Mouse (Mus musculus) left cerebral cortex, adult 2 months (tissue): ENCODE measurements around the gene Tex2. TPM values are rescaled to one million over a fixed set of nuclear protein-coding genes. Genes with fewer than 3 reads are reported as not detected.
"Not testable (repeated sequence)": the region's sequence is repeated elsewhere in the genome, so short reads cannot be mapped to it uniquely, and the experiment has no call there.

Experiments
- DNase-seq, 2 experiments: peaks; one replicate each; pipeline ENCODE4 v3.0.0; 2021 to 2022; ENCODE audit warnings: low spot score in 2 of 2, mixed read lengths in 1 of 2; ENCODE audit errors: extremely low spot score in 1 of 2
- H3K27ac ChIP-seq: fragments of 200-600 bp; 2 replicates; pipeline ENCODE4 v1.8.1; 2022
- H3K4me3 ChIP-seq: fragments of 200-600 bp; 2 replicates; pipeline ENCODE4 v1.8.1; 2022
- CTCF ChIP-seq: fragments of 200-600 bp; IDR thresholded peaks from 2 replicates; pipeline ENCODE4 v1.8.1; 2022; ENCODE audit warnings: antibody characterized with exemption, mild to moderate bottlenecking, moderate library complexity
- intact Hi-C: fragments of 180-260 bp; cut with DNase I; formaldehyde crosslinking; loops from one replicate; pipeline ENCODE4 v1.15.1; 2025
- total RNA-seq, 2 experiments: library from RNA; stranded (reverse); gene quantifications; 2 replicates each; pipeline ENCODE4 v1.2.3; 2021

Tex2 gene
- total RNA-seq, 2 experiments from 2014 or later = 114 to 118 TPM

GRCm38 (mm10) chr11:106640059-106640458 lies 26.8 kb upstream of the Tex2 start:
- intact Hi-C loops = no loop called here
- no peak overlapping the region for H3K27ac ChIP-seq
- no peak for TF ChIP-seq CTCF
- DNase-seq = no peak
- H3K4me3 ChIP-seq = no peak overlapping the region

GRCm38 (mm10) chr11:106639356-106639692 lies 26.1 kb upstream of the Tex2 start:
- intact Hi-C loops = no loop called here

GRCm38 (mm10) chr11:106638551-106639355 lies 25.5 kb upstream of the Tex2 start:
- intact Hi-C loops = no loop called here
- no peak overlapping the region for H3K27ac ChIP-seq
- no peak for TF ChIP-seq CTCF
- H3K4me3 ChIP-seq = no peak overlapping the region
- no peak for DNase-seq

More at GRCm38 (mm10) chr11:106639356-106639692, 26.1 kb upstream of the Tex2 start:
- no peak overlapping the region for H3K4me3 ChIP-seq
- no peak overlapping the region for H3K27ac ChIP-seq
- DNase-seq = no peak
- no peak for TF ChIP-seq CTCF

GRCm38 (mm10) chr11:106637754-106638153 lies 24.5 kb upstream of the Tex2 start:
- intact Hi-C loops = no loop called here
- no peak overlapping the region for H3K4me3 ChIP-seq

GRCm38 (mm10) chr11:106635946-106636345 lies 22.7 kb upstream of the Tex2 start:
- no peak for TF ChIP-seq CTCF
- no peak overlapping the region for H3K4me3 ChIP-seq
- intact Hi-C loops = no loop called here
- DNase-seq = no peak
- H3K27ac ChIP-seq = no peak overlapping the region

More at GRCm38 (mm10) chr11:106637754-106638153, 24.5 kb upstream of the Tex2 start:
- no peak for DNase-seq
- H3K27ac ChIP-seq = no peak overlapping the region
- no peak for TF ChIP-seq CTCF

- DNase-seq, intact Hi-C loops: not testable (repeated sequence)
Measured at GRCm38 (mm10) chr11:106634175-106634574, 21.0 kb upstream of the Tex2 start.

GRCm38 (mm10) chr11:106633456-106633855 lies 20.2 kb upstream of the Tex2 start:
- H3K4me3 ChIP-seq = no peak overlapping the region
- no peak overlapping the region for H3K27ac ChIP-seq
- no peak for DNase-seq
- TF ChIP-seq CTCF = no peak
- intact Hi-C loops = no loop called here

More at GRCm38 (mm10) chr11:106634175-106634574, 21.0 kb upstream of the Tex2 start:
- H3K27ac ChIP-seq, H3K4me3 ChIP-seq: not testable (repeated sequence)

- Histone ChIP-seq H3K27ac (no peak overlapping the region), H3K4me3 (no peak overlapping the region)
- TF ChIP-seq CTCF = peak; percentile 89
- peak; percentile 70 to 75 for DNase-seq
- intact Hi-C loops = loop anchor here (1.0 to 10.0 kb wide), 3 partner anchors 114 to 303 kb away; no protein-coding TSS in a partner anchor
Measured at GRCm38 (mm10) chr11:106627692-106628091, 14.5 kb upstream of the Tex2 start.

- H3K4me3 ChIP-seq = no peak overlapping the region
- DNase-seq = no peak
- intact Hi-C loops = loop anchor here (10.0 kb wide), 1 partner anchor 301 kb away; no protein-coding TSS in a partner anchor
- H3K27ac ChIP-seq = no peak overlapping the region
- TF ChIP-seq CTCF = no peak
Measured at GRCm38 (mm10) chr11:106625577-106625976, 12.4 kb upstream of the Tex2 start.

GRCm38 (mm10) chr11:106623629-106624028 lies 10.4 kb upstream of the Tex2 start:
- no peak for TF ChIP-seq CTCF
- no peak for DNase-seq
- H3K27ac ChIP-seq = no peak overlapping the region
- intact Hi-C loops = loop anchor here (10.0 kb wide), 1 partner anchor 299 kb away; no protein-coding TSS in a partner anchor
- no peak overlapping the region for H3K4me3 ChIP-seq

GRCm38 (mm10) chr11:106622056-106622455 lies 8.8 kb upstream of the Tex2 start:
- TF ChIP-seq CTCF = no peak
- intact Hi-C loops = loop anchor here (10.0 kb wide), 1 partner anchor 297 kb away; no protein-coding TSS in a partner anchor
- Histone ChIP-seq H3K27ac (no peak overlapping the region), H3K4me3 (no peak overlapping the region)
- DNase-seq = no peak

GRCm38 (mm10) chr11:106618768-106619167 lies 5.5 kb upstream of the Tex2 start:
- DNase-seq, H3K4me3 ChIP-seq, H3K27ac ChIP-seq, intact Hi-C loops: not testable (repeated sequence)
